In genomic region chr5:72940906-72941432, GRCm38 (mm10) we compare ENCODE assay signal across 23 mouse cellular contexts. TPM values are rescaled to one million over a fixed set of nuclear protein-coding genes. Genes with fewer than 3 reads are reported as not detected.
A peak's percentile ranks its signal among the peaks of the same experiment; 100 is the strongest.
DNase-seq lines count a peak whose midpoint lies in the region; TF ChIP-seq lines count a peak whose summit lies in the region.
"Had no signal": no experiment of that assay in that cellular context is flagged by ENCODE, and none has a peak within 500 bp of the region (broad histone marks: within the 10 kb centered on the region; RNA-seq: fewer than 3 reads in every experiment).

No protein-coding gene starts in this region.

- no peak for TF ChIP-seq CTCF in gastrocnemius, adult 2 months (IDR thresholded peaks at IDR 0.05)

- intact Hi-C loops in gastrocnemius, adult 2 months (cut with DNase I): no loop called here

- peak; percentile 64 for DNase-seq in 416B (ENCODE audit: low read depth)
- peak; percentile 48 for DNase-seq in CD4-positive helper T cell, adult 2 months (ENCODE audit: low read depth, low spot score)
- peak; percentile 22 for DNase-seq in T-cell, adult 2 months (ENCODE audit: low spot score)
- DNase-seq in naive thymus-derived CD4-positive, alpha-beta T cell, adult 2 months (ENCODE audit: low read depth): peak; percentile 18
- no peak for DNase-seq in ovary, postnatal 10 days (ENCODE audit: low spot score)
- no peak for DNase-seq in gastrocnemius, adult 2 months
- DNase-seq: adrenal gland, adult 2 months; adrenal gland, postnatal 36 days; B cell, adult 2 months; cerebellum, adult 2 months; cerebellum, postnatal 10 days; embryo, embryonic 11 days; gastrocnemius, postnatal 10 days; heart, adult 2 months had no signal

- no peak overlapping the region for H3K4me3 ChIP-seq in gastrocnemius, adult 2 months
- H3K4me3 ChIP-seq: embryonic facial prominence, embryonic 15.5 days; erythroblast, embryonic 14.5 days; forebrain, embryonic 10.5 days; heart, adult 2 months; heart, embryonic 12.5 days; hindbrain, embryonic 10.5 days had no signal

- H3K27ac ChIP-seq in gastrocnemius, adult 2 months: no peak overlapping the region
- H3K27ac ChIP-seq: embryonic facial prominence, embryonic 15.5 days; forebrain, embryonic 10.5 days; heart, adult 2 months; hindbrain, embryonic 10.5 days; hindbrain, embryonic 14.5 days had no signal

RNA-seq across cellular contexts. Expression of gene Slain2, which starts 26.9 kb away (rescaled TPM):
- total RNA-seq in gastrocnemius, adult 2 months (2021): 100 to 1,000 TPM; 113 TPM

RNA-seq across cellular contexts. Expression of gene Gm10135, which starts 33.5 kb away (rescaled TPM):
- total RNA-seq in gastrocnemius, adult 2 months (2021): not detected
- total RNA-seq: adrenal gland, adult 2 months; adrenal gland, postnatal 36 days; ES-E14; gastrocnemius, postnatal 10 days; gastrocnemius, postnatal 4 days; heart, adult 2 months; heart, postnatal 25 days had no signal

Comparison
In these comparisons a context has a peak if more than half of its experiments do, and no peak if none do; other contexts are left out.
1. DNase-seq: peak in 416B (single experiment), CD4-positive helper T cell, adult 2 months (single experiment), T-cell, adult 2 months (single experiment) and naive thymus-derived CD4-positive, alpha-beta T cell, adult 2 months (single experiment); none in ovary, postnatal 10 days (single experiment) and gastrocnemius, adult 2 months (single experiment).